Mouse (Mus musculus) ES-Bruce4 (cell line): Measurements from ENCODE around the gene Zfp386.

Experiments
- CTCF ChIP-seq: IDR thresholded peaks from one replicate; pipeline ENCODE4 v1.8.1; 2011; ENCODE audit warnings: low read depth, low read length
- POLR2A ChIP-seq: IDR thresholded peaks from one replicate; pipeline ENCODE4 v1.8.1; 2011; ENCODE audit warnings: low read length; ENCODE audit not compliant: insufficient read depth

DNA sequence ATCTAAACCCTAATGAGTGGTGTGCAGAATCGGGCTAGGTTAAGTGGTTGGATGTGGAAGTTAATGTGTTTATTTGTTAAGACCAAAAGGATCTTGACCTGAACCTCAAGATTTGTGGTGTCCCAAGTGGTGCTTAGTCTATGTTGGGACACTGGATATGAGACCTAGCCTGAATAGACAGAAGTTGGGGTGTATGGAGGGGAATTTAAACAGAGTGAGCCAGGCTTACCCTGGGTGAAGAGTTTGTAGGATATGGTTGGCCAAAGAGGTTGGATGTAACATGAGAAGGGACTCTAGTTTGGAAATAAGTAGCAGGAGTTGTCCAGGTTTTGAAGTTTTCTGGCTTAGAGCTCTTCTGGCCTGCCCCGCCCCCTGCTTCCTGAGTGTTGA is 14.7 kb downstream of the Zfp386 start:
- TF ChIP-seq CTCF = no peak
- TF ChIP-seq POLR2A = no peak
